Mouse (Mus musculus) heart, embryonic 14.5 days (tissue): ENCODE data around the gene Olfr279. TPM values are rescaled to one million over a fixed set of nuclear protein-coding genes. Genes with fewer than 3 reads are reported as not detected.

Experiments
- ATAC-seq: fragments of 200-750 bp; cut with Nextera tagmentation; 2 replicates; pipeline ENCODE4 v1.8.0; 2017; ENCODE audit warnings: low read depth, moderate TSS enrichment; ENCODE audit not compliant: insufficient number of reproducible peaks, insufficient read depth, low FRiP score
- H3K27ac ChIP-seq, 2 experiments: fragments of 200-500 bp in 1 of 2; fragments of 300-500 bp in 1 of 2; sonication (generic) in 1 of 2; replicated peaks in 1 of 2; 2 replicates each; pipeline ENCODE4 v1.5.1; 2012 to 2014; ENCODE audit warnings: low read depth in 2 of 2, low read length in 2 of 2, control low read depth in 1 of 2, mild to moderate bottlenecking in 1 of 2, mixed read lengths in 1 of 2; ENCODE audit not compliant: control insufficient read depth in 1 of 2, insufficient read depth in 1 of 2
- H3K27me3 ChIP-seq: fragments of 300-500 bp; sonication (generic); 2 replicates; pipeline ENCODE4 v1.6.1; 2014; ENCODE audit warnings: mild to moderate bottlenecking, low read length, control low read depth; ENCODE audit not compliant: control insufficient read depth, insufficient read depth
- H3K36me3 ChIP-seq: fragments of 300-500 bp; sonication (generic); 2 replicates; pipeline ENCODE4 v1.6.1; 2014; ENCODE audit warnings: mild to moderate bottlenecking, control low read depth, low read length, mixed read lengths; ENCODE audit not compliant: control insufficient read depth, insufficient read depth
- H3K4me1 ChIP-seq, 2 experiments: fragments of 200-500 bp in 1 of 2; fragments of 300-500 bp in 1 of 2; sonication (generic) in 1 of 2; 2 replicates each; pipeline ENCODE4 v1.6.1; 2012 to 2014; ENCODE audit warnings: low read length in 2 of 2, control low read depth in 1 of 2, mixed read lengths in 1 of 2; ENCODE audit not compliant: control insufficient read depth in 2 of 2, insufficient read depth in 2 of 2
- H3K4me2 ChIP-seq: fragments of 300-500 bp; sonication (generic); 2 replicates; pipeline ENCODE4 v1.6.1; 2014; ENCODE audit warnings: mild to moderate bottlenecking, low read length
- H3K4me3 ChIP-seq, 2 experiments: fragments of 200-500 bp in 1 of 2; fragments of 300-500 bp in 1 of 2; sonication (generic) in 1 of 2; 2 replicates each; pipeline ENCODE4 v1.5.1; 2012 to 2014; ENCODE audit warnings: low read length in 2 of 2, mild to moderate bottlenecking in 2 of 2, control low read depth in 1 of 2, low read depth in 1 of 2, moderate library complexity in 1 of 2; ENCODE audit not compliant: control insufficient read depth in 1 of 2, insufficient read depth in 1 of 2
- H3K9ac ChIP-seq: fragments of 300-500 bp; sonication (generic); 2 replicates; pipeline ENCODE4 v1.6.1; 2014; ENCODE audit warnings: mild to moderate bottlenecking, low read length
- H3K9me3 ChIP-seq: fragments of 300-500 bp; sonication (generic); 2 replicates; pipeline ENCODE4 v1.6.1; 2016; ENCODE audit warnings: low read length, control low read depth; ENCODE audit not compliant: control insufficient read depth
- WGBS: fragments of 180-500 bp; shearing (Covaris S2); extraction: QIAGEN DNeasy Blood & Tissue Kit; methylation state at CpG from one replicate; pipeline ENCODE4 v1.1.7; 2014; 5-methylcytosine and 5-hydroxymethylcytosine counted together
- microRNA-seq: library from miRNA; unstranded; fragments of <30 nt; microRNA quantifications from one replicate; pipeline ENCODE4, GENCODE M21; 2016
- polyA plus RNA-seq: library from polyadenylated mRNA; unstranded; fragments of >200 nt; fragmentation: Nextera tagmentation; extraction: Ambion mirVana; gene quantifications from 2 replicates; pipeline ENCODE4 v1.2.1, GENCODE M21; 2014

Gene Olfr279
- polyA plus RNA-seq, 1 experiment from 2014 or later: not detected

DNA sequence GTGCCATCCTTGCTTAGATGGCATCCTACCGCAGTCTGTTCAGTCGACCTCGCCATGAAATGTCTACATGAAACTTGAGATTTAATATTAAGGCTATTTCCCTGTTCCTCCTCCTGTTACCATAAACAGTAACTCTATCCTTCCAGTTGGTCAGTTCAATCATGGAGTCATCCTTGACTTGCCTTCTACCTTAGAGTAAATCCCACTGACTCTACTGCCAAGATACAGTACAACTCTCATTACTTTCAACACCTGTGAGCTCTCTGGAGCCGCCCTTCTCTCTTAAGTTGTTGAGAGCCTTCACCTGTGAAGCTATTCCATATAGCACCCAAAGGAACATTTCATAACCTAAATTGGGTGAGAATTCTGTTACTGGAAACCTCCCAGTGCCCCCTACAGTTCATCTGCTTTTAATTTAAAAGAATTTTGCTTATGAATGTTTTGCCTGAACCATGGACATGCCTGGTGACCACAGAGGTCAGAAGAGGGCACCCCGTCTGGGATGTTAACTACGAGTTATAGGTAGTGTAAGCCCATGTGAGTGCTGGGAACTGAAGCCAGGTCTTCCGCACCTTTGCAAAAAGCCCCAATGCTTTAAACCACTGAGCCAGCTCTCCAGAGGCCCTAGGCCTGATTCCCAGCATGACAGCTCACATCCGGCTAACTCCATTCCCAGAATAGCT, 44.8 kb downstream of the Olfr279 start:
- no peaks in the 10 kb centered on the region for H3K27me3 ChIP-seq
- H3K4me3 ChIP-seq: no peak overlapping the region
- H3K4me1 ChIP-seq: peaks cover 5 to 13% of the 10 kb centered on the region in 2 experiments
- 85% methylated on average over 8 of the region's 8 CpGs for WGBS
- ATAC-seq: no peak
- no peaks in the 10 kb centered on the region for H3K9me3 ChIP-seq
- no peak overlapping the region for H3K27ac ChIP-seq
- H3K9ac ChIP-seq: no peak overlapping the region
- H3K36me3 ChIP-seq: peaks cover 37% of the 10 kb centered on the region
- H3K4me2 ChIP-seq: no peak overlapping the region

DNA sequence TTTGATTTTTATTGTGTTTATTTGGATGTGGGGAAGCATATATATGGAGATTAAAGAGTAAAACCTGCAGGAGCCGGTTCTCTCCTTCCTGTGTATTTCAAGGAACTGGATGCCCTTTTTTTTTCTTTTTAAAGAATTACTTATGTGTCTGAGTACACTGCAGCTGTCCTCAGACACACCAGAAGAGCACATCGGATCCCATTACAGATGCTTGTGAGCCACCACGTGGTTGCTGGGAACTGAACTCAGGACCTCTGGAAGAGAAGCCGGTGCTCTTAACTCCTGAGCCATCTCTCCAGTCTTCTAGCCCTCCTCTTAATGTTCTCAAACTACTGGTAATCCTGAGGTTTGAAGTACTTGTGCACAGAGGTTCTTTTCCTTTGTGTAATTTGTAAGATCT, 45.7 kb downstream of the Olfr279 start:
- no peak overlapping the region for H3K27ac ChIP-seq
- H3K9ac ChIP-seq: no peak overlapping the region
- no peak overlapping the region for H3K4me3 ChIP-seq
- ATAC-seq: no peak
- H3K4me2 ChIP-seq: no peak overlapping the region
- H3K27me3 ChIP-seq: no peaks in the 10 kb centered on the region
- 76% methylated on average over 4 of the region's 4 CpGs for WGBS
- H3K4me1 ChIP-seq: peaks cover 0 to 4% of the 10 kb centered on the region in 2 experiments; a peak in 1 of 4 replicates
- H3K9me3 ChIP-seq: no peaks in the 10 kb centered on the region
- H3K36me3 ChIP-seq: peaks cover 45% of the 10 kb centered on the region

GRCm38 (mm10) chr15:98541064-98541463, 48.9 kb downstream of the Olfr279 start:
- Histone ChIP-seq H3K27ac (no peak overlapping the region), H3K4me2 (no peak overlapping the region), H3K9ac (no peak overlapping the region), H3K4me1 (no peaks in the 10 kb centered on the region), H3K9me3 (no peaks in the 10 kb centered on the region), H3K27me3 (no peaks in the 10 kb centered on the region), H3K36me3 (peaks cover 76% of the 10 kb centered on the region), H3K4me3 (no peak overlapping the region)
- WGBS: 85% methylated on average over 6 of the region's 6 CpGs
- no peak for ATAC-seq

GRCm38 (mm10) chr15:98543341-98543740, 51.1 kb downstream of the Olfr279 start:
- no peak overlapping the region for H3K4me2 ChIP-seq
- no peak overlapping the region for H3K4me3 ChIP-seq
- 87% methylated on average over 4 of the region's 4 CpGs for WGBS
- H3K9me3 ChIP-seq: no peaks in the 10 kb centered on the region
- no peak for ATAC-seq
- no peak overlapping the region for H3K9ac ChIP-seq
- no peaks in the 10 kb centered on the region for H3K4me1 ChIP-seq
- no peaks in the 10 kb centered on the region for H3K27me3 ChIP-seq
- peaks cover 94% of the 10 kb centered on the region for H3K36me3 ChIP-seq
- no peak overlapping the region for H3K27ac ChIP-seq

GRCm38 (mm10) chr15:98545151-98545550, 52.9 kb downstream of the Olfr279 start:
- H3K4me1 ChIP-seq: no peaks in the 10 kb centered on the region
- no peaks in the 10 kb centered on the region for H3K9me3 ChIP-seq
- H3K27ac ChIP-seq: no peak overlapping the region
- WGBS: 93% methylated on average over 3 of the region's 3 CpGs
- H3K36me3 ChIP-seq: peaks cover 97% of the 10 kb centered on the region
- H3K4me2 ChIP-seq: no peak overlapping the region
- no peaks in the 10 kb centered on the region for H3K27me3 ChIP-seq
- ATAC-seq: no peak
- H3K9ac ChIP-seq: no peak overlapping the region
- H3K4me3 ChIP-seq: no peak overlapping the region

- Histone ChIP-seq H3K27me3 (no peaks in the 10 kb centered on the region), H3K36me3 (peaks cover 97% of the 10 kb centered on the region), H3K9ac (no peak overlapping the region), H3K4me1 (no peaks in the 10 kb centered on the region), H3K4me2 (no peak overlapping the region), H3K9me3 (no peaks in the 10 kb centered on the region), H3K4me3 (no peak overlapping the region), H3K27ac (no peak overlapping the region)
- no peak for ATAC-seq
- 90% methylated on average over 5 of the region's 5 CpGs for WGBS
These were observed 54.6 kb downstream of the Olfr279 start for GRCm38 (mm10) chr15:98546843-98547242.

Small RNAs within 50 kb of the gene (microRNA-seq; reads per million reads assigned to microRNA genes)
- gene Mir1291: not detected

Other genes with a start within 250 kb of the Olfr279 start
- gene H1fnt, start 235.1 kb upstream of the Olfr279 start, polyA plus RNA-seq: not detected in 2 replicates
- 1.5 and 1.6 TPM in 2 replicates for gene Zfp641, start 196.2 kb upstream of the Olfr279 start, polyA plus RNA-seq
- gene Olfr285, start 175.0 kb upstream of the Olfr279 start, polyA plus RNA-seq: not detected in 2 replicates
- gene Olfr284, start 151.4 kb upstream of the Olfr279 start, polyA plus RNA-seq: not detected in 2 replicates
- not detected in 2 replicates for gene Olfr283, start 111.5 kb upstream of the Olfr279 start, polyA plus RNA-seq
- gene Olfr282, start 61.2 kb upstream of the Olfr279 start, polyA plus RNA-seq: not detected in 2 replicates
- gene Olfr281, start 39.8 kb upstream of the Olfr279 start, polyA plus RNA-seq: not detected in 2 replicates
- gene OR5BS1P, start 22.5 kb upstream of the Olfr279 start, polyA plus RNA-seq: not detected in 2 replicates
- gene Lalba, start 9.7 kb upstream of the Olfr279 start, polyA plus RNA-seq: 0.27 TPM in 1 of 2 replicates, not detected in the other
- gene Kansl2, start 41.9 kb downstream of the Olfr279 start, polyA plus RNA-seq: 69.0 and 74.1 TPM in 2 replicates
- gene Ccnt1, start 78.5 kb downstream of the Olfr279 start, polyA plus RNA-seq: 34.0 and 39.2 TPM in 2 replicates
- gene 4930415O20Rik, start 78.6 kb downstream of the Olfr279 start, polyA plus RNA-seq: 0.53 and 0.66 TPM in 2 replicates
- gene Adcy6, start 117.7 kb downstream of the Olfr279 start, polyA plus RNA-seq: 35.2 and 43.7 TPM in 2 replicates
- gene Cacnb3, start 138.4 kb downstream of the Olfr279 start, polyA plus RNA-seq: 6.1 and 6.6 TPM in 2 replicates
- gene Ddx23, start 170.5 kb downstream of the Olfr279 start, polyA plus RNA-seq: 16.9 and 18.2 TPM in 2 replicates
- gene Rnd1, start 185.1 kb downstream of the Olfr279 start, polyA plus RNA-seq: 0.61 and 1.3 TPM in 2 replicates
- 0.42 and 0.89 TPM in 2 replicates for gene Ccdc65, start 215.8 kb downstream of the Olfr279 start, polyA plus RNA-seq
- gene Fkbp11, start 235.8 kb downstream of the Olfr279 start, polyA plus RNA-seq: 21.5 and 23.4 TPM in 2 replicates